Mouse (Mus musculus) megakaryocyte progenitor cell, adult 5-6 weeks (primary cell): Measurements from ENCODE around the gene Vmn2r75. TPM values are rescaled to one million over a fixed set of nuclear protein-coding genes. Genes with fewer than 3 reads are reported as not detected.
"Not testable (repeated sequence)": the region's sequence is repeated elsewhere in the genome, so short reads cannot be mapped to it uniquely, and the experiment has no call there.

Experiments used
- ATAC-seq: replicated peaks from 2 replicates; pipeline ENCODE4 v1.8.0; 2016; ENCODE audit warnings: mild to moderate bottlenecking, moderate TSS enrichment, inconsistent platforms; ENCODE audit not compliant: poor library complexity
- total RNA-seq, 2 experiments: library from RNA; stranded (forward) in 1 of 2; stranded (reverse) in 1 of 2; fragments of 157-497, 149-512 nt in 1 of 2; fragments of 200-1000 nt in 1 of 2; gene quantifications; 2 replicates each; pipeline versions ENCODE4 v1.2.3 to v1.2.4; 2015 to 2017

The Vmn2r75 gene
- total RNA-seq (2015): not detected in 2 replicates
- total RNA-seq (2017): not detected in 2 replicates

DNA sequence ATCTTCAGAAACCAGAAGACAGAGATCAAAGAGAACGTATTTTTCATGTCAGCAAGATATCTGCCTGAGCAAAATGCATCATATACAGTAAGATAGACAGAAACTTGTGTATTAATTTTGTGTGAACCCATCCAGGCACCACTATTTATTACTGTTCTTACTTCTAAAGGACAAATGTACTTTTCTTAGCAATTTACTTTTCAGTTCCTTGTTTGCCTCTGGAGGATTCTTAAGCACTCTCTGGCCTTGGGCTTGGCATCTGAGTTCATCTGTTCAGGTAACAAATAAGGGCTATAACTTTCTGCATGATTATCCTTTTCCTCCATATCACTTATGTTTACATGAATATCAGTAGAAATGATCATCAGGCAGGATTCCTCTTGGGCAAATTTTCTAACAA is at the start of gene Vmn2r75:
Vmn2r75 (minus strand) TSS at position 101 of the 400 bp plus-strand sequence.
- not testable (repeated sequence) for ATAC-seq

GRCm38 (mm10) chr7:86211345-86211744 is 39.8 kb upstream of the Vmn2r75 start:
- no peak for ATAC-seq

Other genes with a start within 250 kb of the Vmn2r75 start
- not detected in 2 replicates for gene Vmn2r74, start 210.1 kb downstream of the Vmn2r75 start, total RNA-seq (2015)
- gene Vmn2r74, start 210.1 kb downstream of the Vmn2r75 start, total RNA-seq (2017): not detected in 2 replicates
- not detected in 2 replicates for gene Vmn2r76, start 74.5 kb upstream of the Vmn2r75 start, total RNA-seq (2015)
- gene Vmn2r76, start 74.5 kb upstream of the Vmn2r75 start, total RNA-seq (2017): not detected in 2 replicates
- gene Olfr310, start 105.4 kb upstream of the Vmn2r75 start, total RNA-seq (2015): not detected in 2 replicates
- gene Olfr310, start 105.4 kb upstream of the Vmn2r75 start, total RNA-seq (2017): not detected in 2 replicates
- not detected in 2 replicates for gene Olfr309, start 141.9 kb upstream of the Vmn2r75 start, total RNA-seq (2015)
- gene Olfr309, start 141.9 kb upstream of the Vmn2r75 start, total RNA-seq (2017): not detected in 2 replicates
- not detected in 2 replicates for gene Olfr308, start 153.9 kb upstream of the Vmn2r75 start, total RNA-seq (2015)
- not detected in 2 replicates for gene Olfr308, start 153.9 kb upstream of the Vmn2r75 start, total RNA-seq (2017)
- not detected in 2 replicates for gene Olfr307, start 165.8 kb upstream of the Vmn2r75 start, total RNA-seq (2015)
- gene Olfr307, start 165.8 kb upstream of the Vmn2r75 start, total RNA-seq (2017): not detected in 2 replicates
- not detected in 2 replicates for gene Olfr305, start 195.2 kb upstream of the Vmn2r75 start, total RNA-seq (2015)
- gene Olfr305, start 195.2 kb upstream of the Vmn2r75 start, total RNA-seq (2017): not detected in 2 replicates
- gene Olfr304, start 214.9 kb upstream of the Vmn2r75 start, total RNA-seq (2015): not detected in 2 replicates
- gene Olfr304, start 214.9 kb upstream of the Vmn2r75 start, total RNA-seq (2017): not detected in 2 replicates
- not detected in 2 replicates for gene Olfr303, start 226.0 kb upstream of the Vmn2r75 start, total RNA-seq (2015)
- not detected in 2 replicates for gene Olfr303, start 226.0 kb upstream of the Vmn2r75 start, total RNA-seq (2017)
- not detected in 2 replicates for gene Olfr301, start 232.1 kb upstream of the Vmn2r75 start, total RNA-seq (2015)
- gene Olfr301, start 232.1 kb upstream of the Vmn2r75 start, total RNA-seq (2017): not detected in 2 replicates